Mouse (Mus musculus) midbrain, embryonic 15.5 days (tissue): ENCODE data around the gene Gm43302. TPM values are rescaled to one million over a fixed set of nuclear protein-coding genes. Genes with fewer than 3 reads are reported as not detected.
"Not testable (repeated sequence)": the region's sequence is repeated elsewhere in the genome, so short reads cannot be mapped to it uniquely, and the experiment has no call there.

ENCODE experiments used
- ATAC-seq: fragments of 200-750 bp; cut with Nextera tagmentation; replicated peaks from 2 replicates; pipeline ENCODE4 v1.8.0; 2017; ENCODE audit warnings: moderate TSS enrichment
- H3K27ac ChIP-seq: fragments of 300-500 bp; sonication (generic); 2 replicates; pipeline ENCODE4 v1.5.1; 2015; ENCODE audit warnings: mild to moderate bottlenecking, inconsistent platforms
- H3K27me3 ChIP-seq: fragments of 300-500 bp; sonication (generic); replicated peaks from 2 replicates; pipeline ENCODE4 v1.6.1; 2015; ENCODE audit warnings: inconsistent platforms
- H3K36me3 ChIP-seq: fragments of 300-500 bp; sonication (generic); replicated peaks from 2 replicates; pipeline ENCODE4 v1.6.1; 2015; ENCODE audit warnings: inconsistent platforms
- H3K4me1 ChIP-seq: fragments of 300-500 bp; sonication (generic); 2 replicates; pipeline ENCODE4 v1.6.1; 2015; ENCODE audit warnings: inconsistent platforms
- H3K4me2 ChIP-seq: fragments of 300-500 bp; sonication (generic); 2 replicates; pipeline ENCODE4 v1.6.1; 2015; ENCODE audit warnings: inconsistent platforms, mild to moderate bottlenecking, moderate library complexity
- H3K4me3 ChIP-seq: fragments of 300-500 bp; sonication (generic); 2 replicates; pipeline ENCODE4 v1.5.1; 2015; ENCODE audit warnings: mild to moderate bottlenecking, inconsistent platforms
- H3K9ac ChIP-seq: fragments of 300-500 bp; sonication (generic); 2 replicates; pipeline ENCODE4 v1.6.1; 2015; ENCODE audit warnings: mild to moderate bottlenecking, inconsistent platforms
- H3K9me3 ChIP-seq: fragments of 300-500 bp; sonication (generic); 2 replicates; pipeline ENCODE4 v1.6.1; 2016; ENCODE audit warnings: inconsistent platforms
- WGBS: fragments of 180-500 bp; shearing (Covaris S2); methylation state at CpG from one replicate; pipeline ENCODE4 v1.1.7; 2015; ENCODE audit warnings: mixed read lengths; 5-methylcytosine and 5-hydroxymethylcytosine counted together
- polyA plus RNA-seq: library from polyadenylated mRNA; unstranded; fragments of >200 nt; fragmentation: Nextera tagmentation; extraction: Ambion mirVana; gene quantifications from 2 replicates; pipeline ENCODE4 v1.2.1, GENCODE M21; 2015

Gm43302 gene
- 0.33 and 0.70 TPM in 2 replicates for polyA plus RNA-seq

- H3K4me3 ChIP-seq, ATAC-seq, H3K4me1 ChIP-seq, H3K4me2 ChIP-seq, H3K9ac ChIP-seq, H3K9me3 ChIP-seq, H3K36me3 ChIP-seq, H3K27ac ChIP-seq, H3K27me3 ChIP-seq: not testable (repeated sequence)
- 50% methylated on average over 3 of the region's 3 CpGs for WGBS
Observed at GRCm38 (mm10) chr5:105293226-105294165, at the start of gene Gm43302, which contains the start of gene Gbp6. Gm43302 (minus strand) TSS chr5:105293695. Gbp6 (minus strand) TSS chr5:105293698.

- WGBS: 70% methylated on average over 2 of the region's 2 CpGs
- no peak overlapping the region for H3K4me3 ChIP-seq
- ATAC-seq: no peak
- no peak overlapping the region for H3K27ac ChIP-seq
- H3K9me3 ChIP-seq: no peaks in the 10 kb centered on the region
- H3K9ac ChIP-seq: no peak overlapping the region
- no peak overlapping the region for H3K4me2 ChIP-seq
- no peaks in the 10 kb centered on the region for H3K27me3 ChIP-seq
- no peaks in the 10 kb centered on the region for H3K4me1 ChIP-seq
- H3K36me3 ChIP-seq: no peaks in the 10 kb centered on the region
Observed at GRCm38 (mm10) chr5:105341281-105341680, 47.8 kb upstream of the Gm43302 start.

- no peaks in the 10 kb centered on the region for H3K4me1 ChIP-seq
- H3K9ac ChIP-seq: no peak overlapping the region
- no peak for ATAC-seq
- no peaks in the 10 kb centered on the region for H3K9me3 ChIP-seq
- no peaks in the 10 kb centered on the region for H3K36me3 ChIP-seq
- WGBS: 68% methylated on average over 2 of the region's 2 CpGs
- H3K4me2 ChIP-seq: no peak overlapping the region
- H3K4me3 ChIP-seq: no peak overlapping the region
- no peaks in the 10 kb centered on the region for H3K27me3 ChIP-seq
- no peak overlapping the region for H3K27ac ChIP-seq
Observed at GRCm38 (mm10) chr5:105322543-105322942, 29.0 kb upstream of the Gm43302 start.

- Histone ChIP-seq H3K27ac (no peak overlapping the region), H3K4me2 (no peak overlapping the region), H3K27me3 (no peaks in the 10 kb centered on the region), H3K4me3 (no peak overlapping the region), H3K4me1 (no peaks in the 10 kb centered on the region), H3K9me3 (no peaks in the 10 kb centered on the region), H3K9ac (no peak overlapping the region), H3K36me3 (no peaks in the 10 kb centered on the region)
- no peak for ATAC-seq
- 74% methylated on average over 2 of the region's 2 CpGs for whole genome bisulfite sequencing
Observed at GRCm38 (mm10) chr5:105310941-105311340, 17.4 kb upstream of the Gm43302 start.

GRCm38 (mm10) chr5:105309148-105309547 lies 15.7 kb upstream of the Gm43302 start:
- H3K9me3 ChIP-seq, H3K4me1 ChIP-seq, H3K36me3 ChIP-seq, H3K4me3 ChIP-seq, H3K27ac ChIP-seq, ATAC-seq, H3K27me3 ChIP-seq, H3K4me2 ChIP-seq, H3K9ac ChIP-seq: not testable (repeated sequence)
- 69% methylated on average over 1 of the region's 1 CpGs for WGBS

GRCm38 (mm10) chr5:105306946-105307345 lies 13.5 kb upstream of the Gm43302 start:
- not testable (repeated sequence) for H3K4me3 ChIP-seq, H3K27me3 ChIP-seq, H3K4me1 ChIP-seq, H3K4me2 ChIP-seq, H3K27ac ChIP-seq, H3K36me3 ChIP-seq, H3K9me3 ChIP-seq, ATAC-seq, H3K9ac ChIP-seq

- no peaks in the 10 kb centered on the region for H3K4me1 ChIP-seq
- no peak for ATAC-seq
- no peak overlapping the region for H3K4me3 ChIP-seq
- no peak overlapping the region for H3K27ac ChIP-seq
- no peak overlapping the region for H3K4me2 ChIP-seq
- H3K27me3 ChIP-seq: no peaks in the 10 kb centered on the region
- no peaks in the 10 kb centered on the region for H3K36me3 ChIP-seq
- 94% methylated on average over 1 of the region's 1 CpGs for WGBS
- no peaks in the 10 kb centered on the region for H3K9me3 ChIP-seq
- H3K9ac ChIP-seq: no peak overlapping the region
Observed at GRCm38 (mm10) chr5:105306159-105306581, 12.7 kb upstream of the Gm43302 start.

- H3K36me3 ChIP-seq, ATAC-seq, H3K27ac ChIP-seq: not testable (repeated sequence)
Observed at GRCm38 (mm10) chr5:105305671-105306070, 12.2 kb upstream of the Gm43302 start.

GRCm38 (mm10) chr5:105301963-105302362 lies 8.5 kb upstream of the Gm43302 start:
- Histone ChIP-seq H3K27ac (no peak overlapping the region), H3K4me3 (no peak overlapping the region), H3K9me3 (no peaks in the 10 kb centered on the region), H3K4me2 (no peak overlapping the region), H3K4me1 (no peaks in the 10 kb centered on the region), H3K27me3 (no peaks in the 10 kb centered on the region), H3K9ac (no peak overlapping the region), H3K36me3 (no peaks in the 10 kb centered on the region)
- WGBS: 75% methylated on average over 4 of the region's 4 CpGs
- no peak for ATAC-seq

More at GRCm38 (mm10) chr5:105305671-105306070, 12.2 kb upstream of the Gm43302 start:
- not testable (repeated sequence) for H3K4me2 ChIP-seq, H3K9me3 ChIP-seq, H3K9ac ChIP-seq, H3K4me1 ChIP-seq, H3K27me3 ChIP-seq, H3K4me3 ChIP-seq
- WGBS: 92% methylated on average over 4 of the region's 4 CpGs

- Histone ChIP-seq H3K4me2 (no peak overlapping the region), H3K9ac (no peak overlapping the region), H3K4me3 (no peak overlapping the region), H3K27me3 (no peaks in the 10 kb centered on the region), H3K27ac (no peak overlapping the region), H3K9me3 (no peaks in the 10 kb centered on the region), H3K36me3 (no peaks in the 10 kb centered on the region), H3K4me1 (no peaks in the 10 kb centered on the region)
- ATAC-seq: no peak
- 50% methylated on average over 2 of the region's 2 CpGs for WGBS
Observed at GRCm38 (mm10) chr5:105301531-105301930, 8.0 kb upstream of the Gm43302 start.

GRCm38 (mm10) chr5:105295746-105296145 lies 2.3 kb upstream of the Gm43302 start:
- H3K4me3 ChIP-seq: no peak overlapping the region
- H3K27ac ChIP-seq: no peak overlapping the region
- H3K9ac ChIP-seq: no peak overlapping the region
- no peaks in the 10 kb centered on the region for H3K36me3 ChIP-seq
- H3K9me3 ChIP-seq: no peaks in the 10 kb centered on the region
- ATAC-seq: no peak
- 67% methylated on average over 3 of the region's 3 CpGs for WGBS
- H3K4me1 ChIP-seq: no peaks in the 10 kb centered on the region
- no peak overlapping the region for H3K4me2 ChIP-seq
- no peaks in the 10 kb centered on the region for H3K27me3 ChIP-seq

GRCm38 (mm10) chr5:105292492-105292891 lies 1.0 kb downstream of the Gm43302 start:
- H3K4me2 ChIP-seq: no peak overlapping the region
- ATAC-seq: no peak
- H3K4me3 ChIP-seq: no peak overlapping the region
- WGBS: 81% methylated on average over 1 of the region's 1 CpGs
- no peaks in the 10 kb centered on the region for H3K36me3 ChIP-seq
- H3K27ac ChIP-seq: no peak overlapping the region
- H3K9me3 ChIP-seq: no peaks in the 10 kb centered on the region
- no peak overlapping the region for H3K9ac ChIP-seq
- H3K4me1 ChIP-seq: no peaks in the 10 kb centered on the region
- H3K27me3 ChIP-seq: no peaks in the 10 kb centered on the region

GRCm38 (mm10) chr5:105290921-105291320 lies 2.6 kb downstream of the Gm43302 start:
- H3K4me3 ChIP-seq, H3K9me3 ChIP-seq, H3K4me1 ChIP-seq, H3K9ac ChIP-seq, H3K27ac ChIP-seq, H3K36me3 ChIP-seq, H3K27me3 ChIP-seq, H3K4me2 ChIP-seq, ATAC-seq: not testable (repeated sequence)
- WGBS: 93% methylated on average over 3 of the region's 3 CpGs
